Mouse (Mus musculus) neural tube, embryonic 14.5 days (tissue): ENCODE measurements around the gene Cnga4. TPM values are rescaled to one million over a fixed set of nuclear protein-coding genes. Genes with fewer than 3 reads are reported as not detected.
"Not testable (repeated sequence)": the region's sequence is repeated elsewhere in the genome, so short reads cannot be mapped to it uniquely, and the experiment has no call there.

ENCODE experiments used
- ATAC-seq: fragments of 200-750 bp; cut with Nextera tagmentation; 2 replicates; pipeline ENCODE4 v1.8.0; 2017; ENCODE audit warnings: low read depth, mild to moderate bottlenecking, moderate TSS enrichment, moderate library complexity
- H3K27ac ChIP-seq: fragments of 300-500 bp; sonication (generic); 2 replicates; pipeline ENCODE4 v1.5.1; 2014; ENCODE audit warnings: low read depth, mild to moderate bottlenecking, control low read depth, low read length, moderate library complexity, mixed read lengths
- H3K27me3 ChIP-seq: fragments of 300-500 bp; sonication (generic); 2 replicates; pipeline ENCODE4 v1.6.1; 2014; ENCODE audit warnings: low read length; ENCODE audit not compliant: control insufficient read depth, insufficient read depth
- H3K36me3 ChIP-seq: fragments of 300-500 bp; sonication (generic); 2 replicates; pipeline ENCODE4 v1.6.1; 2014; ENCODE audit warnings: low read length, mixed read lengths; ENCODE audit not compliant: control insufficient read depth, insufficient read depth
- H3K4me1 ChIP-seq: fragments of 300-500 bp; sonication (generic); 2 replicates; pipeline ENCODE4 v1.6.1; 2014; ENCODE audit warnings: low read length; ENCODE audit not compliant: control insufficient read depth, insufficient read depth
- H3K4me2 ChIP-seq: fragments of 300-500 bp; sonication (generic); 2 replicates; pipeline ENCODE4 v1.6.1; 2014; ENCODE audit warnings: mild to moderate bottlenecking, low read depth, low read length, control low read depth
- H3K4me3 ChIP-seq: fragments of 300-500 bp; sonication (generic); 2 replicates; pipeline ENCODE4 v1.5.1; 2014; ENCODE audit warnings: low read depth, low read length, control low read depth, mixed read lengths
- H3K9ac ChIP-seq: fragments of 300-500 bp; sonication (generic); replicated peaks from 2 replicates; pipeline ENCODE4 v1.6.1; 2014; ENCODE audit warnings: low read depth, mild to moderate bottlenecking, control low read depth, low read length, mixed read lengths
- H3K9me3 ChIP-seq: fragments of 300-500 bp; sonication (generic); 2 replicates; pipeline ENCODE4 v1.6.1; 2016; ENCODE audit warnings: low read length; ENCODE audit not compliant: control insufficient read depth
- WGBS: fragments of 180-500 bp; shearing (Covaris S2); extraction: QIAGEN DNeasy Blood & Tissue Kit; methylation state at CpG from one replicate; pipeline ENCODE4 v1.1.7; 2014; 5-methylcytosine and 5-hydroxymethylcytosine counted together
- polyA plus RNA-seq: library from polyadenylated mRNA; unstranded; fragments of >200 nt; fragmentation: Nextera tagmentation; extraction: Ambion mirVana; gene quantifications from 2 replicates; pipeline ENCODE4 v1.2.1, GENCODE M21; 2014

Cnga4 gene
- polyA plus RNA-seq, 1 experiment from 2014 or later: not detected

GRCm38 (mm10) chr7:105426051-105426450 is 21.7 kb downstream of the Cnga4 start:
- Histone ChIP-seq H3K27me3 (0 out of 2 replicates have a peak, but pooled peaks cover 2% of the 10 kb centered on the region), H3K4me2 (peak overlapping the region; percentile 88), H3K4me1 (no peaks in the 10 kb centered on the region), H3K9me3 (no peaks in the 10 kb centered on the region), H3K4me3 (peak overlapping the region; percentile 46), H3K36me3 (no peaks in the 10 kb centered on the region), H3K27ac (no peak overlapping the region), H3K9ac (peak overlapping the region; percentile 53)
- WGBS: 0% methylated on average over 11 of the region's 11 CpGs
- peak; percentile 69 for ATAC-seq

DNA sequence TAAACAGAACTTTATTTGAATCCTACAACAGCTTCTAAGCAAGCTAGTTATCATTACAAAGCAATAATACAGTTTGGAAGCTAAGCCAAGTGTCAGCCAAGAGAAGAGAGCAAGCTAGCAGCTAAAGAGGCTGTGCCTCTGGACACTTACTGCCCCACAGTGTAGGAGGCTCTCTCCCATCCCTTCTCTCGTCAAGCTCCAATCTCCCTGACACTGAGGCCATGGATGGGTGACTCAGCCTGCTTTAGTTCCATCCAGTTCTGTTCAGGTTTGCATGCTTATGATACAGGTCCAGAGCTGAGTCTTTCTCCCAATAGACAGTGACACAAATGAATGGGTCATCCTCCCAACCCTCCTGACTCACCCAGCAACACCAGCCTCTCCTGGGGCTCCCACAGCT is 27.7 kb downstream of the Cnga4 start:
- H3K4me3 ChIP-seq: no peak overlapping the region
- H3K4me2 ChIP-seq: no peak overlapping the region
- no peak overlapping the region for H3K9ac ChIP-seq
- no peaks in the 10 kb centered on the region for H3K27me3 ChIP-seq
- H3K36me3 ChIP-seq: no peaks in the 10 kb centered on the region
- WGBS: 62% methylated on average over 1 of the region's 1 CpGs
- ATAC-seq: no peak
- no peaks in the 10 kb centered on the region for H3K4me1 ChIP-seq
- no peaks in the 10 kb centered on the region for H3K9me3 ChIP-seq
- no peak overlapping the region for H3K27ac ChIP-seq

DNA sequence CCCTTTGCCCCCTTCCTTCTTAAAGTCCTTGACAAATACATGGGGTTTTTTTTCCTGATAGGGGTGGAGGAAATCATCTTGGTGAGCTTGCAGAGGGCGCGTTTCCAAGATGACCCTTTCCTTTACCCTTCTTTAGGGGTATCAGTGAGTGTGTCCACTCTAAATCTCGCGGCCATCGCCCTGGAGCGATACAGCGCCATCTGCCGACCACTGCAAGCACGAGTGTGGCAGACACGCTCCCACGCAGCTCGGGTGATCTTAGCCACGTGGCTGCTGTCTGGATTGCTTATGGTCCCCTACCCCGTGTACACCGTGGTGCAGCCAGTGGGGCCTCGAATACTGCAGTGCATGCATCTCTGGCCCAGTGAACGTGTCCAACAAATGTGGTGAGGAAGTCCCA is 29.5 kb downstream of the Cnga4 start:
- no peak overlapping the region for H3K27ac ChIP-seq
- no peaks in the 10 kb centered on the region for H3K4me1 ChIP-seq
- H3K4me3 ChIP-seq: no peak overlapping the region
- no peak for ATAC-seq
- no peaks in the 10 kb centered on the region for H3K27me3 ChIP-seq
- no peak overlapping the region for H3K9ac ChIP-seq
- H3K4me2 ChIP-seq: no peak overlapping the region
- H3K9me3 ChIP-seq: no peaks in the 10 kb centered on the region
- no peaks in the 10 kb centered on the region for H3K36me3 ChIP-seq
- 88% methylated on average over 17 of the region's 17 CpGs for WGBS

- Histone ChIP-seq H3K9ac (no peak overlapping the region), H3K4me2 (no peak overlapping the region), H3K27ac (no peak overlapping the region), H3K4me3 (no peak overlapping the region), H3K36me3 (no peaks in the 10 kb centered on the region), H3K27me3 (no peaks in the 10 kb centered on the region), H3K4me1 (no peaks in the 10 kb centered on the region), H3K9me3 (no peaks in the 10 kb centered on the region)
- 86% methylated on average over 22 of the region's 22 CpGs for WGBS
- no peak for ATAC-seq
These were observed 30.4 kb downstream of the Cnga4 start for GRCm38 (mm10) chr7:105434798-105435197.

- ATAC-seq: no peak
These were observed 33.8 kb downstream of the Cnga4 start for GRCm38 (mm10) chr7:105437979-105438772.

GRCm38 (mm10) chr7:105441426-105441825 is 37.1 kb downstream of the Cnga4 start:
- Histone ChIP-seq H3K4me3 (no peak overlapping the region), H3K27ac (no peak overlapping the region), H3K9me3 (no peaks in the 10 kb centered on the region), H3K4me2 (no peak overlapping the region), H3K4me1 (no peaks in the 10 kb centered on the region), H3K36me3 (no peaks in the 10 kb centered on the region), H3K27me3 (no peaks in the 10 kb centered on the region), H3K9ac (no peak overlapping the region)
- 70% methylated on average over 4 of the region's 4 CpGs for WGBS
- ATAC-seq: no peak

More at GRCm38 (mm10) chr7:105437979-105438772, 33.8 kb downstream of the Cnga4 start:
- Histone ChIP-seq H3K36me3 (no peaks in the 10 kb centered on the region), H3K9me3 (no peaks in the 10 kb centered on the region), H3K27me3 (no peaks in the 10 kb centered on the region), H3K4me2 (no peak overlapping the region), H3K4me1 (no peaks in the 10 kb centered on the region), H3K27ac (no peak overlapping the region), H3K4me3 (no peak overlapping the region), H3K9ac (no peak overlapping the region)
- WGBS: 81% methylated on average over 7 of the region's 7 CpGs

DNA sequence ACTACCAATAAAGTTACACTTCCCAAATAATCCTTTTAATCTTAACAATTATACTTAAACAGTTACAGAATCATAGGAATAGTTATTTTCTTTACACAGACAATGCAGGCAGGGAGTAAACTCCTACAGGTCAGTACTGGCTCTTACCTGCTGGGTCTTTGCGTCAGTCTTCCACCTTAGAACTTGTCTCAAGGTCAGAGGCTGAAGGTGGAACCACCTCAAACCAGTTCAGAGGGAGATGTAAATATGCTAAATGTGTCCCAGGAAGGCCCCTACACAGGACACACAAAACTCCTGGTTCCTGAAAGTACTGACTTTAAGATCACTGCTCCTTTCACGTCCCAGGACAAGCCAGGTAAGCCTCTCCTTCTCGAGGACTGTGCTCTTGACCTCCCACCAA is 40.7 kb downstream of the Cnga4 start:
- Histone ChIP-seq H3K9ac (no peak overlapping the region), H3K36me3 (no peaks in the 10 kb centered on the region), H3K4me3 (no peak overlapping the region), H3K27ac (no peak overlapping the region), H3K4me2 (no peak overlapping the region), H3K9me3 (no peaks in the 10 kb centered on the region), H3K4me1 (no peaks in the 10 kb centered on the region), H3K27me3 (no peaks in the 10 kb centered on the region)
- no peak for ATAC-seq
- WGBS: 81% methylated on average over 3 of the region's 3 CpGs

GRCm38 (mm10) chr7:105453345-105453744 is 49.0 kb downstream of the Cnga4 start:
- H3K9ac ChIP-seq, H3K9me3 ChIP-seq, H3K4me2 ChIP-seq, H3K27ac ChIP-seq, H3K36me3 ChIP-seq, H3K4me3 ChIP-seq, H3K27me3 ChIP-seq, ATAC-seq, H3K4me1 ChIP-seq: not testable (repeated sequence)
- 91% methylated on average over 4 of the region's 4 CpGs for WGBS
